Mouse (Mus musculus): ENCODE measurements around the gene Vmn1r40.

Gene Vmn1r40

GRCm38 (mm10) chr6:89707240-89707639 lies at the start of gene Vmn1r40:
Vmn1r40 (plus strand) TSS chr6:89707540.
- no peak for DNase-seq (ENCODE audit: low spot score)

GRCm38 (mm10) chr6:89658342-89658741 lies 49.0 kb upstream of the Vmn1r40 start:
- DNase-seq (ENCODE audit: low spot score), result no peak

- no peak for DNase-seq (ENCODE audit: low spot score)
These were observed 48.4 kb upstream of the Vmn1r40 start for GRCm38 (mm10) chr6:89658931-89659330.

- DNase-seq (ENCODE audit: low spot score), result no peak
These were observed 47.5 kb upstream of the Vmn1r40 start for GRCm38 (mm10) chr6:89659692-89660423.

GRCm38 (mm10) chr6:89660490-89660889 lies 46.9 kb upstream of the Vmn1r40 start:
- no peak for DNase-seq (ENCODE audit: low spot score)

GRCm38 (mm10) chr6:89662521-89662920 lies 44.8 kb upstream of the Vmn1r40 start:
- no peak for DNase-seq (ENCODE audit: low spot score)

GRCm38 (mm10) chr6:89665155-89665554 lies 42.2 kb upstream of the Vmn1r40 start:
- DNase-seq (ENCODE audit: low spot score), result no peak

GRCm38 (mm10) chr6:89665667-89666066 lies 41.7 kb upstream of the Vmn1r40 start:
- no peak for DNase-seq (ENCODE audit: low spot score)

GRCm38 (mm10) chr6:89666976-89667375 lies 40.4 kb upstream of the Vmn1r40 start:
- DNase-seq (ENCODE audit: low spot score), result no peak

GRCm38 (mm10) chr6:89669556-89669955 lies 37.8 kb upstream of the Vmn1r40 start:
- DNase-seq (ENCODE audit: low spot score), result no peak

- no peak for DNase-seq (ENCODE audit: low spot score)
These were observed 35.9 kb upstream of the Vmn1r40 start for GRCm38 (mm10) chr6:89671431-89671830.

- DNase-seq (ENCODE audit: low spot score), result no peak
These were observed 34.7 kb upstream of the Vmn1r40 start for GRCm38 (mm10) chr6:89672641-89673040.

- no peak for DNase-seq (ENCODE audit: low spot score)
These were observed 34.1 kb upstream of the Vmn1r40 start for GRCm38 (mm10) chr6:89673135-89673780.

- DNase-seq (ENCODE audit: low spot score), result no peak
These were observed 28.8 kb upstream of the Vmn1r40 start for GRCm38 (mm10) chr6:89678522-89678921.

- peak; percentile 42 for DNase-seq (ENCODE audit: low spot score)
These were observed 28.0 kb upstream of the Vmn1r40 start for GRCm38 (mm10) chr6:89679291-89679835.

- DNase-seq (ENCODE audit: low spot score), result peak; percentile 66
These were observed 27.2 kb upstream of the Vmn1r40 start for GRCm38 (mm10) chr6:89680155-89680554.

GRCm38 (mm10) chr6:89684231-89684630 lies 23.1 kb upstream of the Vmn1r40 start:
- no peak for DNase-seq (ENCODE audit: low spot score)

GRCm38 (mm10) chr6:89687100-89687499 lies 20.2 kb upstream of the Vmn1r40 start:
- DNase-seq (ENCODE audit: low spot score), result no peak

GRCm38 (mm10) chr6:89706624-89707023 lies 716 bp upstream of the Vmn1r40 start:
- DNase-seq (ENCODE audit: low spot score), result no peak

- DNase-seq (ENCODE audit: low spot score), result no peak
These were observed 10.7 kb downstream of the Vmn1r40 start for GRCm38 (mm10) chr6:89718051-89718450.

- no peak for DNase-seq (ENCODE audit: low spot score)
These were observed 33.1 kb downstream of the Vmn1r40 start, which contains the start of gene Vmn1r41 for GRCm38 (mm10) chr6:89740466-89740865. Vmn1r41 (plus strand) TSS chr6:89740766.

- no peak for DNase-seq (ENCODE audit: low spot score)
These were observed 35.5 kb downstream of the Vmn1r40 start for GRCm38 (mm10) chr6:89742811-89743210.

Data from ovary, postnatal 10 days (tissue).